Mouse (Mus musculus): ENCODE measurements around the gene Ywhag. TPM values are rescaled to one million over a fixed set of nuclear protein-coding genes. Genes with fewer than 3 reads are reported as not detected.
A peak's percentile ranks its signal among the peaks of the same experiment; 100 is the strongest.

The Ywhag gene
- polyA plus RNA-seq, 1 experiment from 2014 or later = 57.1 TPM

DNA sequence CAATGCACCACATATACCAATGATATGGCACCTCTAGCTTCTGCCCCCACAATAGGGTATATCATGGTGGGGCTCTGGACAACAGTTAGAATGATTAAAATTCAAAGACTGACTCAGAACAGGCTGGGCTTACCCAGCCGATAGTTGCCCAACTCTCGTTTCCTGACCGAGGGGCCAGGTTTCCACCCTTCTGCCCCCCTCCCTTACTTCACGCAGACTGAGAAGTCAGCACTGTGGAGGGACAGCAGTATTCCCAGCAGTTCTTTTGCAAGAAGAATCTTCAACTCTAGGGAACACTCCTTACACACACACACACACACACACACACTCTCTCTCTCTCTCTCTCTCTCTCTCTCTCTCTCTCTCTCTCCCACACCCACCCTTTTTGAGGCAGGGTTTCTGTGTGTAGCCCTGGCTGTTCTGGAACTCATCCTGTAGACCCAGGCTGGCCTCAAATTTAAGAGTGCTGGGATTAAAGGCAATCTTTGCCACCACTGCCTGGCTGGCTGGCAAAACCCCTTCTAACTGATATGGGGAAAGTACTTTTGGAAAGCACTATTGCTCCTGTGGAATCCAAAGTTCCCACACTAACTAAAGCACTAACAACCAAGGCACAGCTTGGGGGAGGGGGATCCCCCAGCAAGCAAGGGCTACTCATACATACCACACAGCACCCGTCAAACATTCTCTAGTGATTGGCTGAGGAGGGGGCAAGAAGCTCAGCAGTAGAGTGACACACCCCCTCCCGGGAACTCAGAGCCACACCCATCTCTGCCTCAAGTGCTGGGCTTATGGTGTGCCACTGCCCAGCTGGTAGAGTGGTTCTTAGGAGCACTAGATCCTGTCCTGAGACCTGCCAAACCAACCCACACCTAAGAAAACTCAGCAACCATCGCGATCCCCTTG lies 28.8 kb downstream of the Ywhag start:
- ATAC-seq = no peak
- Histone ChIP-seq H3K4me1 (replicated peaks; ENCODE audit: control insufficient read depth, insufficient read depth, low read length) (no peaks in the 10 kb centered on the region), H3K36me3 (ENCODE audit: control insufficient read depth, insufficient read depth) (peaks cover 17% of the 10 kb centered on the region), H3K4me3 (ENCODE audit: low read depth, low read length) (no peak overlapping the region), H3K27ac (ENCODE audit: low read depth, low read length) (no peak overlapping the region), H3K27me3 (replicated peaks; ENCODE audit: control insufficient read depth, insufficient read depth, low read length) (no peaks in the 10 kb centered on the region), H3K9me3 (ENCODE audit: control insufficient read depth) (no peaks in the 10 kb centered on the region), H3K4me2 (replicated peaks; ENCODE audit: low read depth) (no peak overlapping the region), H3K9ac (ENCODE audit: low read depth, low read length) (no peak overlapping the region)
- no peak for TF ChIP-seq CTCF (IDR thresholded peaks at IDR 0.05; ENCODE audit: low read depth)
- WGBS = 60% methylated on average over 8 of the region's 8 CpGs

DNA sequence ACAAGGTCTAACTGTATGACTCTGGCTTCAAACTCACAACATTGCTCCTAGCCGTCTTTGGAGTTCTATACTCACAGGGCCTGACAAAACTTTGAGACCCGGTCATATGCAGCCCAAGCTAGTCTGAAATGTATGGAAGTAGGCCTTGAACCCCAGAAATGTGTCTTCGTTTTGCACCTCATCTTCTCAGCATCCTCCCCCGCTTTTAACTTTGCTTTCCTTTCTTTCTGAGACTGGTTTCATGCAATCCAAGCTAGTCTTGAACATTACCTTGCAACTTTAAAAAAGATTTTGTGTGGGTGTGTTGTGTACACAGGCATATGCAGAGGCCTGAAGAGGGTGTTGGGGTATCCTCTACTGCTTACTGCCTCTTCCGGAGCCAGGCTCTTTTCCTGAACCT lies 30.2 kb downstream of the Ywhag start:
- WGBS = 64% methylated on average over 5 of the region's 5 CpGs
- H3K4me1 ChIP-seq (replicated peaks; ENCODE audit: control insufficient read depth, insufficient read depth, low read length) = no peaks in the 10 kb centered on the region
- H3K27me3 ChIP-seq (replicated peaks; ENCODE audit: control insufficient read depth, insufficient read depth, low read length) = no peaks in the 10 kb centered on the region
- H3K9me3 ChIP-seq (ENCODE audit: control insufficient read depth) = no peaks in the 10 kb centered on the region
- no peak for ATAC-seq
- no peak for TF ChIP-seq CTCF (IDR thresholded peaks at IDR 0.05; ENCODE audit: low read depth)
- H3K4me2 ChIP-seq (replicated peaks; ENCODE audit: low read depth) = peak overlapping the region; percentile 75
- no peak overlapping the region for H3K27ac ChIP-seq (ENCODE audit: low read depth, low read length)
- H3K9ac ChIP-seq (ENCODE audit: low read depth, low read length) = no peak overlapping the region
- peaks cover 4% of the 10 kb centered on the region; the same call in 1 of the 2 replicates for H3K36me3 ChIP-seq (ENCODE audit: control insufficient read depth, insufficient read depth)
- no peak overlapping the region for H3K4me3 ChIP-seq (ENCODE audit: low read depth, low read length)

DNA sequence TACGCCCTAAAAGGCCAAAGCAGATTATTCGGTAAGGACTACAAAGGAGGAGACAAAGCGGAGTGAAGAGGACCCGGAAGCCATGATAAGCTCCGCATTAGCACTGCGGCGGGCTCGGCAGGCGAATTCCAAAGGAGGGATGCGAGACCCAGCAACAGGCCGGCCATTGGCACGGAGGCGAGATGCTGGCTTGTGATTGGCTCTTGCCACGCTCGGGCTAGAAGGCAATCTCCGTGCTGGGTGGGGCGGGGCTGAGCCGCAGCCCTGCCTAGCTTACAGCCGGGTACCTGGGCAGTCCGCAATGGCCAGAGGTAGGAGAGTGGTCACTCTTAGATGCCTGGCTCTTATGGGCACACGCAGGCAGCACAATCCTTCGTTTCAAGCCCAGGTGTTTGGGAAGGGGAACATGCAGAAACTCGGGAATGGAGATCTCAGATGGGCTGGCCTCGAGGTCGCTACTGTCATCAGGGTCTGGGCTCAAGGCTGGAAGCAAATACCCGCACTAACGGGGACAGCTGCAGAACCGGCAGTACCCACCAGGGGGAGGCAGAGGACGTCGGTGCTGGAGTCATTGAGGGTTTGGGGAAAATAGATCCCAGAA lies 30.8 kb downstream of the Ywhag start:
- Histone ChIP-seq H3K4me1 (replicated peaks; ENCODE audit: control insufficient read depth, insufficient read depth, low read length) (no peaks in the 10 kb centered on the region), H3K9me3 (ENCODE audit: control insufficient read depth) (no peaks in the 10 kb centered on the region), H3K27me3 (replicated peaks; ENCODE audit: control insufficient read depth, insufficient read depth, low read length) (no peaks in the 10 kb centered on the region), H3K27ac (ENCODE audit: low read depth, low read length) (no peak overlapping the region), H3K36me3 (ENCODE audit: control insufficient read depth, insufficient read depth) (no peaks in the 10 kb centered on the region; the same call in 1 of the 2 replicates), H3K4me2 (replicated peaks; ENCODE audit: low read depth) (peak overlapping the region; percentile 75), H3K4me3 (ENCODE audit: low read depth, low read length) (peak overlapping the region; percentile 36), H3K9ac (ENCODE audit: low read depth, low read length) (peak overlapping the region; percentile 31; the same call in 1 of the 2 replicates)
- peak; percentile 97 for TF ChIP-seq CTCF (IDR thresholded peaks at IDR 0.05; ENCODE audit: low read depth)
- under 1% methylated on average over 30 of the region's 30 CpGs for WGBS
- ATAC-seq = peak; percentile 89

DNA sequence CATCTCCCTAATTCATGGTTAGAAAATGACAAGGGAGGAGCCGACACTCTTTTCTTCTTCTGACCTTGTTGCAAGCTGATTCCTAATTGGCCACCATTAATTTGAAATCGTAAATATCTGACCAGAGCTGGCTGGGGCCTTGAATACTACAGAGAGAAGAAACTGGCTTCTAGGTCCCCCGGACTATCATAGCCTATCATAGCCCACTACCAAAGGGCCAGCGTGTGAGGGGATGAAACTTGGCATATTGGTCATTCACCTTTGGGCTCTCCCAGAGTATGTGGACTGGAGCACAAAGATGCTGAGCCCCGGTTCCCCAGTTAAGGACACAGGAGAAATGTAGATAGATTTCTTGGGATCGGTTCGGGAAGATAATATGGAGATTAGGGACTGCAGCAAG lies 31.4 kb downstream of the Ywhag start:
- no peak overlapping the region for H3K27ac ChIP-seq (ENCODE audit: low read depth, low read length)
- no peak overlapping the region for H3K9ac ChIP-seq (ENCODE audit: low read depth, low read length)

DNA sequence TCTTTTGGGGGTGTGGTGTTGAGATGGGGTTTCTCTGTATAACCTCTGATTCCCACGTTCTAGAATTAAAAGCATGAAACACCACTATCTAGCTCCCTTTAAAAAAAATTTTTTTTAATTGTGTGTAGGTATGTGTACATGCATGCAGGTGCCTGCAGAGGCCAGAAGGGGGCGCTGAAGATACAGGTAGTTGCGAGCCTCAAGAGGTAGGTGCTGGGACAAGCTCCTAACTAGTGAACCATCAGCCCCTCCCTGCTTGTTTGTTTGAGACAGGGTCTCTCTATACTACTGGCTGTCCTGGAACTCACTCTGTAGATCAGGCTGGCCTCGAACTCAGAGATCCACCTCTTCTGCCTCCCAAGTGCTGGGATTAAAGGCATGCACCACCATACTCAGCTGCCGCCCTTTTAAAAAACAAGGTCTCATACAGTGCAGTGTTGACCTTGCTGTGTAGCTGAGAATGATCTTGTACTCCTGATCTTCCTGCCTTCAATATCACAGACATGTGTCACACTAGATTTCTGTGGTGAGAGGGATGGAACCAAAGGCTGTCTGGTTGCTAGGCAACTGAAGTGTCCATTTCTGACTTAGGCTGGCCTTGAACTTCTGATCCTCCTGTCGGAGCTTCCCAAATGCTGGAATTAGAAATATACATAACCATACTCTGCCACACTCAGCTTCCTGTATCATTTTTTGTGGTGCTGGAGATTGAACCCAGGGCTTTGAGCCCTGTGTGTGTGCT lies 32.9 kb downstream of the Ywhag start:
- TF ChIP-seq CTCF (IDR thresholded peaks at IDR 0.05; ENCODE audit: low read depth) = peak; percentile 49
- H3K4me3 ChIP-seq (ENCODE audit: low read depth, low read length) = no peak overlapping the region
- no peak overlapping the region for H3K4me2 ChIP-seq (replicated peaks; ENCODE audit: low read depth)
- H3K9me3 ChIP-seq (ENCODE audit: control insufficient read depth) = no peaks in the 10 kb centered on the region
- no peaks in the 10 kb centered on the region for H3K36me3 ChIP-seq (ENCODE audit: control insufficient read depth, insufficient read depth)
- WGBS = 63% methylated on average over 6 of the region's 6 CpGs
- no peak overlapping the region for H3K9ac ChIP-seq (ENCODE audit: low read depth, low read length)
- no peaks in the 10 kb centered on the region for H3K4me1 ChIP-seq (replicated peaks; ENCODE audit: control insufficient read depth, insufficient read depth, low read length)
- no peak overlapping the region for H3K27ac ChIP-seq (ENCODE audit: low read depth, low read length)
- no peak for ATAC-seq
- H3K27me3 ChIP-seq (replicated peaks; ENCODE audit: control insufficient read depth, insufficient read depth, low read length) = no peaks in the 10 kb centered on the region

More for the DNA sequence above, 31.4 kb downstream of the Ywhag start:
- H3K27me3 ChIP-seq (replicated peaks; ENCODE audit: control insufficient read depth, insufficient read depth, low read length) = no peaks in the 10 kb centered on the region
- no peak for ATAC-seq
- H3K4me1 ChIP-seq (replicated peaks; ENCODE audit: control insufficient read depth, insufficient read depth, low read length) = no peaks in the 10 kb centered on the region
- H3K9me3 ChIP-seq (ENCODE audit: control insufficient read depth) = no peaks in the 10 kb centered on the region
- WGBS = 28% methylated on average over 7 of the region's 7 CpGs
- H3K36me3 ChIP-seq (ENCODE audit: control insufficient read depth, insufficient read depth) = no peaks in the 10 kb centered on the region; the same call in 1 of the 2 replicates
- peak overlapping the region; percentile 36 for H3K4me3 ChIP-seq (ENCODE audit: low read depth, low read length)
- TF ChIP-seq CTCF (IDR thresholded peaks at IDR 0.05; ENCODE audit: low read depth) = no peak
- H3K4me2 ChIP-seq (replicated peaks; ENCODE audit: low read depth) = peak overlapping the region; percentile 75

DNA sequence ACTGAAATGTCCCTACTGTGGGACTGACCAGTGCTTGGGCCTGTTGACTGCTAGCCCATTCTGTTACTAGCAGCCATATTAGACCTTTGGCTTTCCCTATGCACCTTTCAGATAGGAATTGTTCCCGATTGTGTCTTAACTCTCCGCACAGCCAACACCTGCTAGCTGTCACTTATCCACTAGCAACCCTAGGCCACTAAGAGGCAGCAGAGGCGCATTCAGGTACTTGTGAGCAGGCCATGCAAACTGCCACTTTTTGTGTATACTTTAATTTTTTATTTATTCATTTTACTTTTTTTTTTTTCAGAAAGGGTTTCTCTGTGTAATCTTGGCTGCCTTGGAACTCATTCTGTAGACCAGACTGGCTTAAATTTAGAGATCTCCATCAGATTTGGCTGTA lies 33.7 kb downstream of the Ywhag start:
- TF ChIP-seq CTCF (IDR thresholded peaks at IDR 0.05; ENCODE audit: low read depth) = peak; percentile 56
- Histone ChIP-seq H3K36me3 (ENCODE audit: control insufficient read depth, insufficient read depth) (no peaks in the 10 kb centered on the region), H3K4me2 (replicated peaks; ENCODE audit: low read depth) (no peak overlapping the region), H3K4me1 (replicated peaks; ENCODE audit: control insufficient read depth, insufficient read depth, low read length) (no peaks in the 10 kb centered on the region), H3K9ac (ENCODE audit: low read depth, low read length) (no peak overlapping the region), H3K27ac (ENCODE audit: low read depth, low read length) (no peak overlapping the region), H3K9me3 (ENCODE audit: control insufficient read depth) (no peaks in the 10 kb centered on the region), H3K4me3 (ENCODE audit: low read depth, low read length) (no peak overlapping the region), H3K27me3 (replicated peaks; ENCODE audit: control insufficient read depth, insufficient read depth, low read length) (no peaks in the 10 kb centered on the region)
- 85% methylated on average over 3 of the region's 3 CpGs for WGBS
- ATAC-seq = no peak
